Mouse (Mus musculus): ENCODE data around the gene Smarcb1.
A peak's percentile ranks its signal among the peaks of the same experiment; 100 is the strongest.

Smarcb1 gene

GRCm38 (mm10) chr10:75856155-75856907 is 65.1 kb downstream of the Smarcb1 start:
- DNase-seq (ENCODE audit: low spot score in 2 of 2) = no peak

- no peak for DNase-seq (ENCODE audit: low spot score in 2 of 2)
Measured at GRCm38 (mm10) chr10:75855416-75855981, 65.9 kb downstream of the Smarcb1 start.

- no peak for DNase-seq (ENCODE audit: low spot score in 2 of 2)
Measured at GRCm38 (mm10) chr10:75854791-75855190, 66.6 kb downstream of the Smarcb1 start.

GRCm38 (mm10) chr10:75854096-75854495 is 67.3 kb downstream of the Smarcb1 start:
- no peak for DNase-seq (ENCODE audit: low spot score in 2 of 2)

GRCm38 (mm10) chr10:75853452-75853851 is 68.0 kb downstream of the Smarcb1 start:
- DNase-seq (ENCODE audit: low spot score in 2 of 2) = peak; percentile 85 to 92

- DNase-seq (ENCODE audit: low spot score in 2 of 2) = no peak
Measured at GRCm38 (mm10) chr10:75852539-75853125, 68.8 kb downstream of the Smarcb1 start.

- no peak for DNase-seq (ENCODE audit: low spot score in 2 of 2)
Measured at GRCm38 (mm10) chr10:75851681-75852080, 69.7 kb downstream of the Smarcb1 start.

- no peak for DNase-seq (ENCODE audit: low spot score in 2 of 2)
Measured at GRCm38 (mm10) chr10:75851076-75851475, 70.3 kb downstream of the Smarcb1 start.

- no peak for DNase-seq (ENCODE audit: low spot score in 2 of 2)
Measured at GRCm38 (mm10) chr10:75848382-75848781, 73.0 kb downstream of the Smarcb1 start.

Data from spleen, postnatal 4 days (tissue).